Mouse (Mus musculus): ENCODE measurements around the gene Ccm2.
A peak's percentile ranks its signal among the peaks of the same experiment; 100 is the strongest.

Gene Ccm2

GRCm38 (mm10) chr11:6580065-6580750 lies 33.5 kb downstream of the Ccm2 start:
- DNase-seq (ENCODE audit: low read depth, low spot score), result no peak

GRCm38 (mm10) chr11:6581560-6581959 lies 34.9 kb downstream of the Ccm2 start:
- DNase-seq (ENCODE audit: low read depth, low spot score), result no peak

GRCm38 (mm10) chr11:6585748-6586147 lies 39.1 kb downstream of the Ccm2 start:
- no peak for DNase-seq (ENCODE audit: low read depth, low spot score)

GRCm38 (mm10) chr11:6586660-6587059 lies 40.0 kb downstream of the Ccm2 start:
- DNase-seq (ENCODE audit: low read depth, low spot score), result peak; percentile 56

GRCm38 (mm10) chr11:6587249-6587940 lies 40.7 kb downstream of the Ccm2 start:
- peak; percentile 64 for DNase-seq (ENCODE audit: low read depth, low spot score)

GRCm38 (mm10) chr11:6588295-6588694 lies 41.6 kb downstream of the Ccm2 start:
- DNase-seq (ENCODE audit: low read depth, low spot score), result no peak

- no peak for DNase-seq (ENCODE audit: low read depth, low spot score)
Observed at GRCm38 (mm10) chr11:6589838-6590237, 43.2 kb downstream of the Ccm2 start.

- no peak for DNase-seq (ENCODE audit: low read depth, low spot score)
Observed at GRCm38 (mm10) chr11:6590933-6591675, 44.4 kb downstream of the Ccm2 start.

GRCm38 (mm10) chr11:6593406-6593805 lies 46.7 kb downstream of the Ccm2 start:
- no peak for DNase-seq (ENCODE audit: low read depth, low spot score)

GRCm38 (mm10) chr11:6594845-6595244 lies 48.2 kb downstream of the Ccm2 start:
- DNase-seq (ENCODE audit: low read depth, low spot score), result no peak

GRCm38 (mm10) chr11:6595339-6595738 lies 48.7 kb downstream of the Ccm2 start:
- no peak for DNase-seq (ENCODE audit: low read depth, low spot score)

GRCm38 (mm10) chr11:6596205-6596604 lies 49.5 kb downstream of the Ccm2 start:
- DNase-seq (ENCODE audit: low read depth, low spot score), result no peak

- no peak for DNase-seq (ENCODE audit: low read depth, low spot score)
Observed at GRCm38 (mm10) chr11:6596616-6597015, 49.9 kb downstream of the Ccm2 start.

GRCm38 (mm10) chr11:6597523-6597922 lies 50.8 kb downstream of the Ccm2 start:
- DNase-seq (ENCODE audit: low read depth, low spot score), result no peak

GRCm38 (mm10) chr11:6598191-6598889 lies 51.7 kb downstream of the Ccm2 start:
- no peak for DNase-seq (ENCODE audit: low read depth, low spot score)

GRCm38 (mm10) chr11:6599011-6599681 lies 52.5 kb downstream of the Ccm2 start:
- no peak for DNase-seq (ENCODE audit: low read depth, low spot score)

GRCm38 (mm10) chr11:6599831-6600230 lies 53.1 kb downstream of the Ccm2 start:
- DNase-seq (ENCODE audit: low read depth, low spot score), result no peak

- DNase-seq (ENCODE audit: low read depth, low spot score), result no peak
Observed at GRCm38 (mm10) chr11:6600284-6600944, 53.7 kb downstream of the Ccm2 start.

- DNase-seq (ENCODE audit: low read depth, low spot score), result no peak
Observed at GRCm38 (mm10) chr11:6601649-6602480, 55.2 kb downstream of the Ccm2 start.

- no peak for DNase-seq (ENCODE audit: low read depth, low spot score)
Observed at GRCm38 (mm10) chr11:6602662-6603061, 56.0 kb downstream of the Ccm2 start.
